Mouse (Mus musculus): ENCODE results near the gene Olfr1410.

DNA sequence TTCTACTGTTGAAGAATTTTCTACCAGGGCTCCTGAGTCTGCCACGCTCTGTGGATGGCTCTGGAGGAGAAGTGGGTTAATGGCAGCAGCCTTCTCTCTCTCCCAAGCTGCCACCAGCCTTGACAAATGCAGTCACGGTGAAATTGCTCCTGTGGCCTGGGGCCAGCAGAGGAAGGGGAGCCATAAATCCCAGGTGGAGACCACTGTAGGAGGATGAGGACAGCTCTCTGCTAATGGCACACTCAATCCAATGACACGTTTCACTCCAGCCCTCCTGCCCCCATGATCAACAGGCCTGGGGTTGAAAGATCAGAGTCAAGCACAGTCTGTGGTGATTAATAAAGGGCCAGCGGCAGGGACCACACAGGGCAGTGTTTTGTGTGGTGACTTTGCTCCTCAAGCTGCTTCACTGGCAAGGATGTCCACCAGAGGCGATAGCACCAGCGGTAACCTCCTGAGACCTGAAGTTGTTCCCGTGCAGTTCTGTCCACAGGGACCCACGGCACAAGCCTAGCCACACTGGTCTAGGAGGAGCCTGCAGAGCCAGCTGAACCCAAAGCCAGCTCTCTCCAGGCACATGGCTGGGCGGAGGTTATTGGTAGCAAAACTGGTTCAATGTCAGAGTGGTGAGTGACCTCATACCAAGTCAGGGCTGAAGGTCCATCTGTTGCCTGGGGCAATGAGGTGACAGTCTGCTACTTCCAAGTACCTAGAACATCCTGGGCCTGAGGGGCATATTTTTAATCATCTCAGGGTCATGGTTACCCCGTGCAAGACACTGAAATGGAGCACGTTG lies 51.6 kb downstream of the Olfr1410 start:
- TF ChIP-seq CTCF (IDR thresholded peaks at IDR 0.05; ENCODE audit: borderline replicate concordance, extremely low read depth, insufficient read depth, insufficient read length) (no peak), POLR2A (IDR thresholded peaks at IDR 0.05; ENCODE audit: borderline replicate concordance, extremely low read depth, insufficient read depth, insufficient read length, poor library complexity, severe bottlenecking) (no peak)

All from brain, embryonic 14.5 days (tissue).